Mouse (Mus musculus) ES-Bruce4 (cell line): ENCODE data around the gene Sox4. TPM values are rescaled to one million over a fixed set of nuclear protein-coding genes. Genes with fewer than 3 reads are reported as not detected.

Source experiments
- H3K27ac ChIP-seq: 2 replicates; pipeline ENCODE4 v1.5.1; 2012; ENCODE audit warnings: low read length, inconsistent platforms; ENCODE audit not compliant: insufficient read depth
- H3K27me3 ChIP-seq: 2 replicates; pipeline ENCODE4 v1.6.1; 2012; ENCODE audit warnings: mild to moderate bottlenecking, low read length, inconsistent platforms; ENCODE audit not compliant: control insufficient read depth, poor library complexity, insufficient read depth, severe bottlenecking
- H3K36me3 ChIP-seq: 2 replicates; pipeline ENCODE4 v1.6.1; 2012; ENCODE audit warnings: inconsistent platforms, mild to moderate bottlenecking, low read length, moderate library complexity; ENCODE audit not compliant: control insufficient read depth, poor library complexity, insufficient read depth, severe bottlenecking
- H3K4me1 ChIP-seq: one replicate; pipeline ENCODE4 v1.8.1; 2011; ENCODE audit warnings: low read length; ENCODE audit not compliant: control insufficient read depth, insufficient read depth
- H3K4me3 ChIP-seq: 2 replicates; pipeline ENCODE4 v1.5.1; 2011; ENCODE audit warnings: low read depth, mild to moderate bottlenecking, low read length
- H3K9ac ChIP-seq: 2 replicates; pipeline ENCODE4 v1.6.1; 2012; ENCODE audit warnings: low read depth, mild to moderate bottlenecking, inconsistent platforms; ENCODE audit not compliant: poor library complexity, severe bottlenecking
- H3K9me3 ChIP-seq: replicated peaks from 2 replicates; pipeline ENCODE4 v1.6.1; 2012; ENCODE audit warnings: mild to moderate bottlenecking, low read length, inconsistent platforms; ENCODE audit not compliant: control insufficient read depth, poor library complexity, insufficient read depth, severe bottlenecking
- CTCF ChIP-seq: IDR thresholded peaks from one replicate; pipeline ENCODE4 v1.8.1; 2011; ENCODE audit warnings: low read depth, low read length
- EP300 ChIP-seq: IDR thresholded peaks from 2 replicates; pipeline ENCODE4 v1.6.1; 2011; ENCODE audit warnings: low read depth, low read length; ENCODE audit not compliant: insufficient read depth
- POLR2A ChIP-seq: IDR thresholded peaks from one replicate; pipeline ENCODE4 v1.8.1; 2011; ENCODE audit warnings: low read length; ENCODE audit not compliant: insufficient read depth
- polyA plus RNA-seq: library from polyadenylated mRNA; stranded (reverse); fragments of >200 nt; gene quantifications from 2 replicates; pipeline ENCODE4 v1.2.4, GENCODE M21; 2011; ENCODE audit warnings: low read depth; ENCODE audit not compliant: missing spikeins, insufficient read depth, insufficient read length

Sox4 gene
- polyA plus RNA-seq, 1 experiment = 31.3 TPM

DNA sequence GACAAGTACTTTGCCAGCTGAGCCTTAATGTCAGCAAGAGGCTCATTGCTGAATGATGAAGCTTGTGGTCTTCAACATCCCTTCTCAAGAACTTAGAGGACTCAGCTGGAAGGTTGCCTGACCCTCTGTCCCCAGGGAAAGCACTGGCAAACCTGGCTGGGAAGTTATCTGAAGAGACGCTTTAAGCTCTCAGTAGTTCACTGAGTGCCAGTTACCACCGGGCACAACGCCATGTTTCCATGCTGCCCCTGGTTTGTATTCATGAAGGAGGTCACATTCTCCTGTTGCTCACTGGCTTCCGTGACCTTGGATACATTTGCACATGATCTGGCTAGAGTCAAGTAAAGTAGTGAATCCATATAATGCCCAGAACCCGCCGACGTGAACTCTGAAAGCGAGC is 20.1 kb downstream of the Sox4 start:
- Histone ChIP-seq H3K4me1 (no peaks in the 10 kb centered on the region), H3K27ac (no peak overlapping the region), H3K36me3 (no peaks in the 10 kb centered on the region), H3K9me3 (no peaks in the 10 kb centered on the region), H3K4me3 (no peak overlapping the region), H3K9ac (no peak overlapping the region), H3K27me3 (no peaks in the 10 kb centered on the region)
- no peak for TF ChIP-seq POLR2A
- no peak for TF ChIP-seq EP300
- no peak for TF ChIP-seq CTCF

GRCm38 (mm10) chr13:28931776-28932175 is 21.7 kb downstream of the Sox4 start:
- Histone ChIP-seq H3K27me3 (no peaks in the 10 kb centered on the region), H3K27ac (no peak overlapping the region), H3K9ac (no peak overlapping the region), H3K36me3 (no peaks in the 10 kb centered on the region), H3K4me1 (no peaks in the 10 kb centered on the region), H3K9me3 (no peaks in the 10 kb centered on the region), H3K4me3 (no peak overlapping the region)
- no peak for TF ChIP-seq POLR2A
- no peak for TF ChIP-seq EP300
- no peak for TF ChIP-seq CTCF

DNA sequence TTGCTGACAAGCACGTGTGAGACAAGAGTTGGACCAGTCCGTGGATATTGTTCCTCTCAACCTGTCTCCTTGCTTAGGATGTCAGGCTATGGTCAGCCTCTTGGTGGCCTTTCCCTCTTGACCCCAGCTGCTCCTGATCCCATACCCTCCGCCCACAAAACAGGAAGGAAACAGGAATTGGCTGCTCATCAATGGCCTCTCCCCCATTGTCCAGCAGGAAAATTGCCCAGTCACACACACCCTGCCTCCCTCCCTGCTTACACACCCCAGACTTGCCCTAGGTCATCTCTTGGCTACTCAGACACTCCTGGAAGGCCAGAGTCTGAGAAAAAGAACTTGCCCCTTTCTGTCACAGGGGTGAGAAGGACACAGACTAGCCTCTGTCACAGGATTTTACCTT is 22.2 kb downstream of the Sox4 start:
- no peak overlapping the region for H3K4me3 ChIP-seq
- H3K27me3 ChIP-seq = no peaks in the 10 kb centered on the region
- TF ChIP-seq EP300 (0 out of 2 replicates have a peak, but pooled peaks have one; percentile 32), CTCF (no peak)
- no peak overlapping the region for H3K27ac ChIP-seq
- no peaks in the 10 kb centered on the region for H3K9me3 ChIP-seq
- H3K36me3 ChIP-seq = no peaks in the 10 kb centered on the region
- no peak overlapping the region for H3K9ac ChIP-seq
- no peaks in the 10 kb centered on the region for H3K4me1 ChIP-seq

DNA sequence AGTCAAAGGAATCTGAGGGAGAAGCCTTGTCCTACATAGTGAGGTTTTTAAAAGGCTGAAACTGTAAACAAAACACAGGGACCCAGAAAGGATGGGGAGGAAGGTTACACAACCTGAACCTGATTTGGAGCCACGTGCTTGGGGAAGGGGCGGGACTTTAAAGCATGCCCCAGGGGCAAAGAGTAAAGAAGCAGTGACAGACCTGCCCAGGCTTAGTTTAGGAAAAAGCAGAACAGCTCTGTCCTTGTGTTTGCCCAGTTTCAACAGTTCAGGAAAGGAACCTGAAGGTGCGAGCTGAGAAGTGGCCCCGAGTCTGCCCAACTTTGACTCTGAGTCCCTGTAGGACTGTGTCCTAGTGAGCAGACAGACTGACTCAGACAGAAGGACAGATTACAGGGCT is 23.1 kb downstream of the Sox4 start:
- no peaks in the 10 kb centered on the region for H3K27me3 ChIP-seq
- H3K27ac ChIP-seq = no peak overlapping the region
- no peaks in the 10 kb centered on the region for H3K9me3 ChIP-seq
- H3K36me3 ChIP-seq = no peaks in the 10 kb centered on the region
- no peaks in the 10 kb centered on the region for H3K4me1 ChIP-seq
- H3K4me3 ChIP-seq = no peak overlapping the region
- TF ChIP-seq EP300 (no peak), CTCF (no peak), POLR2A (no peak)
- no peak overlapping the region for H3K9ac ChIP-seq

GRCm38 (mm10) chr13:28929936-28930335 is 23.6 kb downstream of the Sox4 start:
- H3K36me3 ChIP-seq = no peaks in the 10 kb centered on the region
- no peaks in the 10 kb centered on the region for H3K4me1 ChIP-seq
- H3K4me3 ChIP-seq = no peak overlapping the region
- H3K9ac ChIP-seq = no peak overlapping the region
- H3K9me3 ChIP-seq = no peaks in the 10 kb centered on the region
- H3K27ac ChIP-seq = no peak overlapping the region
- TF ChIP-seq POLR2A (no peak), EP300 (no peak), CTCF (no peak)
- no peaks in the 10 kb centered on the region for H3K27me3 ChIP-seq

DNA sequence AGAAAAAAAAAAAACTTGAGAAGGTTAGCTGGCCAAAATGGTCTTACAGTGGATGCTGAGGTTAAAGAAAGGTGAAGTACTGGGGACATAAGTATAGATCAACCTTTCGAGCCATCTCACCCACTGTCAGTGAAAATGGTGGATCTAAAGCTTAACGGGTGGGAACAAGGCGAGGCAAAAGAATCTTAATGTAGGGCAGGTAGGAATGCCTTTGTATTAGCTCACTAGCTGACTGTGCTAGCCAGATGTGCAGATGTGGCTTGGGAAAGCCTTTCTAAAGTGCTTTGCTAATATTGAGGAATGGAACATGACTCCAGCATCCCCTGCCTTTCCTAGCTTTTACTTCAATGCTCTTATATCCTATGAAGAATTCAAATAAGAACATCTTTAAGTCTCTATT is 30.4 kb downstream of the Sox4 start:
- Histone ChIP-seq H3K36me3 (no peaks in the 10 kb centered on the region), H3K27me3 (no peaks in the 10 kb centered on the region), H3K4me1 (no peaks in the 10 kb centered on the region), H3K9me3 (no peaks in the 10 kb centered on the region; the same call in 1 of the 2 replicates), H3K9ac (no peak overlapping the region), H3K4me3 (no peak overlapping the region), H3K27ac (no peak overlapping the region)
- TF ChIP-seq POLR2A = no peak
- TF ChIP-seq CTCF = no peak
- no peak for TF ChIP-seq EP300
